Mouse (Mus musculus) spleen, adult 18-20 months (tissue): Measurements from ENCODE around the gene Rgs10.
"Not testable (repeated sequence)": the region's sequence is repeated elsewhere in the genome, so short reads cannot be mapped to it uniquely, and the experiment has no call there.

ENCODE experiments used
- DNase-seq, 2 experiments: peaks; one replicate each; pipeline ENCODE4 v3.0.0; 2022; ENCODE audit warnings: mixed read lengths in 2 of 2

The Rgs10 gene

GRCm38 (mm10) chr7:128369366-128369765 lies 49.2 kb downstream of the Rgs10 start:
- no peak for DNase-seq

DNA sequence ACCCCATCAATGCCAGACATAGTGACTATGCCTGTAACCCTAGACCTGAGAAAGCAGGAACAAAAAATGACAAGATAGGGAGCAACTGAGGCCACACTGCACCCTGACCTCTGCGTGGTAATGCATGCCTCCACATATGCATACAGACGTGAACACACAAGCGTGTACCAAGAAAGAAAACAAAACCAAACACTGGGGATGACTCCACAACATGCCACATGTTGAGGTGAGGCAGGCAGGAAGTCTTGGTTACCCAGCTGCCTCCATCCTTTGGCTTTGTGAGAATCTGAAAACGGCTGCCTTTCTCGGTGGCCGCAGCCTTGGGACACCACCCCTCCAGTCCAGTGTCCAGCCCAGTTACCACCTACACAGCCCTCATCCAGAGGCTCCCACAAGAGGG lies 49.7 kb downstream of the Rgs10 start:
- no peak for DNase-seq

GRCm38 (mm10) chr7:128366654-128367053 lies 51.9 kb downstream of the Rgs10 start:
- no peak for DNase-seq

- DNase-seq = no peak
Measured at GRCm38 (mm10) chr7:128365096-128365715, 53.4 kb downstream of the Rgs10 start.

- DNase-seq = no peak
Measured at GRCm38 (mm10) chr7:128364526-128364925, 54.0 kb downstream of the Rgs10 start.

DNA sequence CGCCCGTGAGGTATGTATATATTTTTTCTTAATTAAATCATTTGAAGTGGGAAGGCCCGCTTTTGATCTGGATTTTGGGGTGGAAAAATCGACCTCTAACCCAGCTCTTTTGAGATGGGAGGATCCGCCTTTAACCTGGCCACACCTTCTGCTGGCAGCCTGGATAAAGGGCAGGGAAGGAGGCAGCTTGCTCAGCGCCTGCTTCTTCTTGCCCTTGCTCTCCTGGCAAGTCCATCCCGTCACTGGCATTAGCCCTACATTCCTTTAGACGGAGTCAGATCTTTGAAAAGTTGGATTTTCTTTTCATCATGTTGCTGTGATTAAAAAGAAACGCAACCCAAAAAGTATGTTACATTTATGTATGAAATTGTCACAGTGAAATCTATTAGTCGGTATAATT lies 54.8 kb downstream of the Rgs10 start:
- no peak for DNase-seq

DNA sequence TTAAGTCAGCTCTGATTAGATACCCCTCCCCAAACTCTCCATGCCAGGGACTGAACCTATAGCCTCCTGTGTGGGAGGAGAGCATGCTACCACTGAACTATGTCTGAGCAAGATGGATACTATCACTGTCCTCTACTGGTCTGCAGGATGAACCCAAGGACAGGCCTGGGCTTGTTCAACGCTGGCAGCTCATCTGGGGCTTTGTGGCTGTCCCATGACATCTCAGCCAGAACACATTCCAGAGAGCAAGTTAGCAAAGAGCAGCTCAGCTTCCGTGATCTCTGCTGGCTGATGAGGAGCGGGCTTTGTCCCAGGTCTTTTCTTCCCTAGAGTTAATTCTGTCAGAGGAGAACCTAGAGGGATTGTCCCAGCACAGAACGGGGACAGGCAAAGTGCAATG lies 55.6 kb downstream of the Rgs10 start:
- DNase-seq = no peak

DNA sequence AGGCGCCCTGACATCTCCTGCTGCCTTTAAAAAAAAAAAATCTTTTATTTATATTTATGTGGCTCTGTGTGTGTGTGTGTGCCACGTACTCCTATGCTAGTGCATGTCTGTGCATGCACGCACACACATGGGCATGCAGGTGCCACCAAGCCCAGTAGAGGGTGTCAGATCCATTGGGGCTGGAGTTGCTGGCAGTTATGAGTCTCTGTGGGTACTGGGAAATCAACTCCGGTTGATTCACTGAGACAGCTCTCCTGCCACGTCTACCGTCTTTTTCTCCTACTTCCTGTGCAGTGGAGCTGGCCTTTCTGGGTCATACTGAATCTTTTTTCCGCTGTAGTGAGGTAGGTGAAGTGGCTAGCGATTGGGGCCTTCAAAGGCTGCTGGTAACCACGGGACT lies 58.8 kb downstream of the Rgs10 start:
- DNase-seq = no peak

- no peak for DNase-seq
Measured at GRCm38 (mm10) chr7:128359164-128359563, 59.4 kb downstream of the Rgs10 start.

DNA sequence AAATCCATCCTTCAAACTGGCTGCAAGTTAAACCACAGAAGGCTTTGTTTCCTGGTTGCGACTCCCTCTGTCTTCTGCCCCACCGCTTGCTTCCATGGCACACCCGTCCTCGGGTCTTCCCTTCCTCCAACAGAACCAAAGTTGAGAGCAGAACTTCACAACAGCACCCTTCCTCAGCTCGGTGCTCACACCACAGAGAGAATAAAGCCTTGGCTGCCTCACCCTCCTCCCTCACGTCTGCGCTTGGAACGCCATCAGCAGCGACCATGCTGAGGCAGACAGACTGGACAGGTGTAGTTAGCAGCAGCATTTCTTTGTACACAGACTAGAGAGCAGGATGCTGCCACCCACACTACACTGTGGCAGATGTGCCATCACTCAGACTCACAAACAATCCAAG lies 59.8 kb downstream of the Rgs10 start:
- no peak for DNase-seq

DNA sequence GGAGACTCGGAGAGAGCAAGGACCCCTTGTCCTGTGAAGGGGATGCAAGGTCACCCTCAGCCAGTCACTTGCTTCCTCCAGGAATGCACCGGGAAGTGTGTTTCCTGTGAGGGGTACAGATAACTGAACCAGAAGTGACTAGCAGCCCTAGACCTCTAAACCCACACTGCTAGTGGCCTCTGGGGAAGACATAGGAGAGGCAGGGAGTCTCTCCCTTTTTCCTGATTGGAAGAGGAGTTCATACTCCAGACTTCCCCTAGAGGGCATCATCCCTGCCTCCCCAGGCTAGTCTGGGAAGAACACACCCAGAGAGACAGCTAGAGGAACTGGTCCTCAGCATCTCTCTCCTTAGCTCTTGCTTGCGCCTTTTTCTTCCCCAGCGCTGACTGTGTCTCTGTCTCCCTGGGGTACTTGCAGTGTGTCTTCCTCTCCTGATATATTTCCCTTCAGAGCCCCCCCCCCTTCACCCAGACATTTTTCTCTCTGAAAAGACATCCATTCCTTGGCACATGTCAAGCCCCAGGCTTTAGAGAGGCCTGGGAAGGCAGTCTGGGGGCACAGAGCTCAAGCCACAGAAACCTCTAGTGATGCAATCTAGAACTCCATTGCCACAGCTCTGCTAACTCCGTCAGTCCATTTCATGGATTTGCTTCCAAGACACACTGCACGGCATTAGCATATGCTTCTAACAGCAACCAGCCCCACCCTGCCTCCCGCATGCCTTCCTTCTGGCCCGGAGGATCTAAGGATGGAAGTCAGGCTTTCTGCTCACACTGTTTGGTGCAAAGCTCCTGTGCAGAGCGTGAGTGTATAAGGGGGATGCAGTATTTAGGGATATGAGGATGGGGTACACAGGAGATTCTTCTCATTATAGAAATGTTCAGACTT lies 61.4 kb downstream of the Rgs10 start:
- DNase-seq = no peak

GRCm38 (mm10) chr7:128355463-128355862 lies 63.1 kb downstream of the Rgs10 start:
- no peak for DNase-seq

GRCm38 (mm10) chr7:128352721-128353120 lies 65.8 kb downstream of the Rgs10 start:
- no peak for DNase-seq

DNA sequence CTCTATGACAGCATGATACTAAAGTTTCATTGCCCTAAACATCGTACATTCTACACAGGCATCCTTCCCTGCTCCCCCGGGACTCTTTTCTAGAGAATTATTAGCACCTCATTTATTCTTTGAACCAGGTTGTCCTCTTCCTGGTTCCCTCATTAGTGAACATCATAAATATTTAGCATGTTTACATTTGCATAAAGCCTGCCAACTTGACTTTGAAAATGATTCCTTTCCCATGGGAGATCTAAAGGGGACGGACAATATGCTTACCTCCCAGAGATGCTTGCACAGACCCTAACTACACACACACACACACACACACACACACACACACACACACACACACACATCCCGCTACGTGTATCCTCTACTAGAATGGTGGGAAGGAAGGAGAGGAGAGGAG lies 67.4 kb downstream of the Rgs10 start:
- no peak for DNase-seq

- no peak for DNase-seq
Measured at GRCm38 (mm10) chr7:128350316-128350715, 68.2 kb downstream of the Rgs10 start.

DNA sequence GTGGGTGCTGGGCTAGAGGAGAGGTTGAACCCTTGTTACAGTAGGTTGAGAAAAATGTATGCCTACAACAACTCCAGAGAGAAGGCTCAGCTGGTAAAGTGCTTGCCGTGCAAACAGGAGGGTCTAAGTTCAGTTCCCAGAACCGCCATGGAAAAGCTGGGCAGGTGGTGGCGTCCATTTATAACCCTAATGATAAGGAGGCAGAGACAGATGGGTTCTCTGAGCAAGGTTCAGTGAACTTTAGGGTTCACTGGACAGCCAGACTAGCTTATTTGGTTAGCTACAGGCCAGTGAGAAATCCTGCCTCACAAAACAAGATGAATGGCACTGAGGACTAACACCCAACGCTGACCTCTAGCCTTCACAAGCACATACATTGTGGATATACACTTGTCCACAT lies 68.8 kb downstream of the Rgs10 start:
- no peak for DNase-seq

- DNase-seq = no peak
Measured at GRCm38 (mm10) chr7:128348608-128349007, 70.0 kb downstream of the Rgs10 start.

GRCm38 (mm10) chr7:128346991-128347390 lies 71.6 kb downstream of the Rgs10 start:
- DNase-seq = no peak

GRCm38 (mm10) chr7:128346522-128346921 lies 72.0 kb downstream of the Rgs10 start:
- DNase-seq = no peak

DNA sequence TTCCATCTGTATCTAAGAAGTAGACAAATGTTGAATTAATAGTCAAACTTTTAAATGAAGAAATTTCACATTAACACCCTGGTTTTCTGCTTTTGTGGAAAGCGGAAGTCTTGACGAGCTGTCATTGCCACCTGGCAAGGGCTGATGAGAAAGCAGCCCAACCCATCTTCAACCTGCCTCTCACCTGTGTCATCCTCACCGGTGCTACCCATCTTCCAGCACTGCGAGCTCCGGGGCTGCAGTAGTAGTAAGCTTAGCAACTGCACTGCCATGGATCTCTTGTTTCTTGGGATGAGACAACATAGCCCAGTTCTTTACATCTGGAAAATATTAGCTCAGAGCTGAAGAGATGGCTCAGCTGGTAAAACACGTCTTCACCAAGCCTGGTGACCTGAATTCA lies 72.9 kb downstream of the Rgs10 start:
- DNase-seq = no peak

DNA sequence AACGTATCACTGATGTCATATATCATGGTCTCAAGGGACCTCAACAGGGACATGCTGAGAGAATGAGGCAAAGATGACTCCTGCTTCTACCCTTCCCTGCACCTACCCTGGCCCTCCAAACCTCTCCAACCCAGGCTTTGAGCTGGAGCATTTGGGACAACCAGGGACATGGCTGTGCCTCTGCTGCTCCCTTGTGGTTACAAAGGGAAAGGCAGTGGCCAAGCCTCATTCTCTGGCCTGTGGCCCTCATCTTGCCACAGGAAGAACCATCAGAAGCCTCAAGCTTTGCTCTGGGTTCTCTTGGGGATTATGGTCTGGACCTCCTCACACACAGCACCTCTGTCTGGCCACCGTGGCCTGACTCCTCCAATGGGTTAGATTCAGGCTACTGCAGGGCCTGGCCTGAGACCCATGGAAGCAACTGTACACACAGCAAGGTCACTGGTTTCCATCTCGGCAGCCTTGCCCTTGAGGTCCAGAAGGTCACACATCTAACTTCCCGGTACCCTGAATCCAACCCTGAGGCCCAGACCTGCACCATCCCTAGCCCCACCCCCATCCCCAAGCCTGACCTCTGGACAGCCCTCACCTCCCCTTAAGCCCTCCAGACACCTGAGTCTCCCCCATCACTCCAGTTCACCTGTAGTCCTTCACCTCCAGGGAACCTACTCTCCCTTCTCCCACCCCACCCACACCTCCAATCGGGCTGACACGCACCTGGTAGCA lies 73.5 kb downstream of the Rgs10 start:
- peak; percentile 39 to 56 for DNase-seq

- DNase-seq = no peak
Measured at GRCm38 (mm10) chr7:128344488-128344887, 74.1 kb downstream of the Rgs10 start.

GRCm38 (mm10) chr7:128342691-128343090 lies 75.9 kb downstream of the Rgs10 start:
- DNase-seq = not testable (repeated sequence)

DNA sequence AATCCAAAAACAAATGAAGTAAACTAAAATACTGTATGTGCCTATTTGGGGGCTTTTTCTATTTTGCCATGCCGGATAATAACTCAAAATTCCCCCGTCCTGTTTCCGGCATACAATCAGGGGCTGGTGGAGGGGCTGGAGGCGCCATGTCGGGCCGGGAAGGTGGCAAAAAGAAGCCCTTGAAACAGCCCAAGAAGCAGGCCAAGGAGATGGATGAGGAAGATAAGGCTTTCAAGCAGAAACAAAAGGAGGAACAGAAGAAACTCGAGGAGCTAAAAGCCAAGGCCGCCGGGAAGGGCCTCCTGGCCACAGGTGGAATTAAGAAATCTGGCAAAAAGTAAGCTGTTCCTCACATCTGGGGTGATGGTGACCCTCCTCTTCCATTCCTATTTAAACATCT lies 78.2 kb downstream of the Rgs10 start:
- not testable (repeated sequence) for DNase-seq
